Comparison of ENCODE assay signal across 26 mouse cellular contexts in genomic region chr3:101391991-101392390, GRCm38 (mm10). TPM values are rescaled to one million over a fixed set of nuclear protein-coding genes. Genes with fewer than 3 reads are reported as not detected.
DNase-seq lines count a peak whose midpoint lies in the region; ATAC-seq lines count a peak whose summit lies in the region.
"Had no signal": no experiment of that assay in that cellular context is flagged by ENCODE, and none has a peak within 500 bp of the region (broad histone marks: within the 10 kb centered on the region; RNA-seq: fewer than 3 reads in every experiment).

No protein-coding gene starts in this region.

- no peaks in the 10 kb centered on the region for H3K27me3 ChIP-seq in kidney, embryonic 16.5 days (ENCODE audit: insufficient read depth, low read length)
- no peaks in the 10 kb centered on the region for H3K27me3 ChIP-seq in neural tube, embryonic 15.5 days (replicated peaks)
- no peaks in the 10 kb centered on the region for H3K27me3 ChIP-seq in limb, embryonic 10.5 days (ENCODE audit: low read depth, poor library complexity, severe bottlenecking)
- H3K27me3 ChIP-seq: heart, embryonic 15.5 days; liver, embryonic 12.5 days; stomach, embryonic 15.5 days had no signal

- ATAC-seq in kidney, embryonic 16.5 days (ENCODE audit: low FRiP score, low TSS enrichment), result no peak
- no peak for ATAC-seq in neural tube, embryonic 15.5 days (ENCODE audit: low FRiP score)
- ATAC-seq: forebrain, embryonic 13.5 days; hindbrain, embryonic 16.5 days; liver, embryonic 12.5 days; liver, postnatal 0 days; lung, postnatal 0 days; midbrain, embryonic 13.5 days had no signal

- 92% methylated on average over 6 of the region's 6 CpGs for WGBS in kidney, embryonic 16.5 days
- whole genome bisulfite sequencing in neural tube, embryonic 15.5 days, result 91% methylated on average over 6 of the region's 6 CpGs
- WGBS in limb, embryonic 10.5 days, result 93% methylated on average over 6 of the region's 6 CpGs

- H3K9me3 ChIP-seq in kidney, embryonic 16.5 days (ENCODE audit: low read length), result no peaks in the 10 kb centered on the region
- no peaks in the 10 kb centered on the region for H3K9me3 ChIP-seq in neural tube, embryonic 15.5 days (replicated peaks)
- H3K9me3 ChIP-seq in limb, embryonic 10.5 days (replicated peaks), result no peaks in the 10 kb centered on the region
- H3K9me3 ChIP-seq: forebrain, embryonic 13.5 days; heart, embryonic 10.5 days; heart, embryonic 15.5 days; liver, embryonic 12.5 days; midbrain, embryonic 13.5 days; stomach, embryonic 15.5 days had no signal

- H3K4me3 ChIP-seq in kidney, embryonic 16.5 days (ENCODE audit: low read length), result no peak overlapping the region
- H3K4me3 ChIP-seq in neural tube, embryonic 15.5 days (replicated peaks), result no peak overlapping the region
- H3K4me3 ChIP-seq in limb, embryonic 10.5 days, result no peak overlapping the region
- H3K4me3 ChIP-seq: forebrain, embryonic 13.5 days; heart, embryonic 10.5 days; heart, embryonic 15.5 days; layer of hippocampus, adult 2 months; liver, embryonic 12.5 days; midbrain, embryonic 13.5 days; stomach, embryonic 15.5 days had no signal

- DNase-seq in kidney, adult 18-20 months, result peak; percentile 28
- DNase-seq in neural tube, embryonic 10.5 days (ENCODE audit: extremely low spot score, low spot score), result no peak
- no peak for DNase-seq in limb, embryonic 10.5 days (ENCODE audit: low spot score)
- no peak for DNase-seq in cerebellum, postnatal 14 days
- DNase-seq: adrenal gland, postnatal 25 days; B cell, adult 2 months; cerebellum, adult 11-12 months; cerebellum, adult 9-11 months; gastrocnemius, postnatal 14 days; heart, adult 11 months; layer of hippocampus, postnatal 36 days; liver, postnatal 0 days; retina, postnatal 1 day; right cerebral cortex, postnatal 14 days had no signal

- H3K36me3 ChIP-seq in kidney, embryonic 16.5 days (ENCODE audit: insufficient read depth, low read length), result no peaks in the 10 kb centered on the region
- H3K36me3 ChIP-seq in neural tube, embryonic 15.5 days, result no peaks in the 10 kb centered on the region
- H3K36me3 ChIP-seq in limb, embryonic 10.5 days, result peaks cover 15% of the 10 kb centered on the region
- H3K36me3 ChIP-seq: heart, embryonic 15.5 days; midbrain, embryonic 13.5 days; stomach, embryonic 15.5 days had no signal

- no peak overlapping the region for H3K9ac ChIP-seq in kidney, embryonic 16.5 days (replicated peaks; ENCODE audit: low read length)
- H3K9ac ChIP-seq in neural tube, embryonic 15.5 days (replicated peaks), result no peak overlapping the region
- H3K9ac ChIP-seq: forebrain, embryonic 13.5 days; heart, embryonic 15.5 days; liver, embryonic 12.5 days; liver, postnatal 0 days; midbrain, embryonic 13.5 days; stomach, embryonic 15.5 days had no signal

- peaks cover 46% of the 10 kb centered on the region for H3K4me1 ChIP-seq in kidney, embryonic 16.5 days (ENCODE audit: insufficient read depth, low read length)
- H3K4me1 ChIP-seq in neural tube, embryonic 15.5 days, result peaks cover 96% of the 10 kb centered on the region
- H3K4me1 ChIP-seq in limb, embryonic 10.5 days, result peaks cover 100% of the 10 kb centered on the region

- no peak overlapping the region for H3K27ac ChIP-seq in kidney, embryonic 16.5 days (ENCODE audit: low read length)
- peak overlapping the region; percentile 37; the same call in 1 of the 2 replicates for H3K27ac ChIP-seq in neural tube, embryonic 15.5 days (replicated peaks)
- peak overlapping the region; percentile 98; the same call in 1 of the 2 replicates for H3K27ac ChIP-seq in limb, embryonic 10.5 days
- H3K27ac ChIP-seq: forebrain, embryonic 13.5 days; heart, embryonic 15.5 days; liver, embryonic 12.5 days; macrophage; midbrain, embryonic 13.5 days; stomach, embryonic 15.5 days had no signal

- H3K4me2 ChIP-seq in kidney, embryonic 16.5 days (replicated peaks; ENCODE audit: low read depth, low read length), result no peak overlapping the region
- H3K4me2 ChIP-seq in neural tube, embryonic 15.5 days, result peak overlapping the region; percentile 15; the same call in 1 of the 2 replicates
- H3K4me2 ChIP-seq: forebrain, embryonic 13.5 days; heart, embryonic 15.5 days; liver, embryonic 12.5 days; midbrain, embryonic 13.5 days; stomach, embryonic 15.5 days had no signal

RNA-seq across cellular contexts. Expression of gene Igsf3, which starts 15.1 kb away (rescaled TPM):
- polyA plus RNA-seq in kidney, embryonic 16.5 days (2015; fragmentation: Nextera tagmentation; extraction: Ambion mirVana), result 24.8 and 26.1 TPM in 2 replicates
- 84.8 and 89.7 TPM in 2 replicates for polyA plus RNA-seq in neural tube, embryonic 15.5 days (2015; fragmentation: Nextera tagmentation; extraction: Ambion mirVana)
- polyA plus RNA-seq in limb, embryonic 10.5 days (2016; fragmentation: Nextera tagmentation; extraction: Ambion mirVana), result 59.9 and 84.9 TPM in 2 replicates
